Mouse (Mus musculus) megakaryocyte, embryonic 14.5 days (primary cell): ENCODE results near the gene Kcna5.

Experiments
- FLI1 ChIP-seq: IDR thresholded peaks from 2 replicates; pipeline ENCODE4 v1.6.1; 2012; ENCODE audit warnings: low read length, inconsistent platforms, mixed read lengths
- GATA1 ChIP-seq: IDR thresholded peaks from 3 replicates; pipeline ENCODE4 v1.6.1; 2012; ENCODE audit warnings: mixed read lengths, low read length, inconsistent platforms, borderline replicate concordance

- no peak for TF ChIP-seq GATA1
- no peak for TF ChIP-seq FLI1
Measured at GRCm38 (mm10) chr6:126583075-126583474, 47.9 kb upstream of the Kcna5 start.
